Comparison of ENCODE assay signal across 26 mouse cellular contexts in the genomic region with DNA sequence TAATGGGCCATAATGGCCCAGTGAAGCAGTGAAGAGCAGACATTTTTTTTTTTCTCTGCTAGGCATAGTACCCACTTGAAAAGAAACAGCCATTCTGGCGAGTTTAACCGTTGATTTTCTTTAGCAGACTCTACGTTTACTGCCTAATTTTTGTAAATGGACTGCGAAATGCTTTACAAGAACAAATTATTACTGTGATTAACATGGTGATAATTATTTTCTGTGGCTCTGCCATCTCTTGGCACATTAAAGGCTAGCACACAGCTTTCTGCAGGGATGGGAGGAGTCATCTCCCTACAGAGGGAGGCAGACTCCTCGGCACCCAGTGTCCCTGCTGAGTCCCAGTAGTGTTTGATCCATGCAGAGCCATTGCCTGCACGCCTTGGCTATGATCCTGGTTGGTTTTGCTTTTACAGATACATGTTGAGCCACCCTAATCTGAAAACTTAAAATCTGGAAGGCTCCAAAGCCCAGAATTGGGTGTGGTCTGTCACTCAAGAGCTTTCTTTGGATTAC.
"Had no signal": no experiment of that assay in that cellular context is flagged by ENCODE, and none has a peak within 500 bp of the region (broad histone marks: within the 10 kb centered on the region; RNA-seq: fewer than 3 reads in every experiment).

No protein-coding gene starts in this region.

- ATAC-seq: hindbrain, postnatal 0 days; intestine, embryonic 16.5 days had no signal

- H3K9me3 ChIP-seq: heart, embryonic 13.5 days; heart, embryonic 15.5 days; hindbrain, embryonic 13.5 days; hindbrain, embryonic 15.5 days; kidney, embryonic 15.5 days; limb, embryonic 10.5 days; limb, embryonic 12.5 days; liver, embryonic 13.5 days; liver, embryonic 15.5 days had no signal

- H3K9ac ChIP-seq: heart, embryonic 13.5 days; heart, embryonic 15.5 days; hindbrain, embryonic 13.5 days; hindbrain, embryonic 15.5 days; kidney, embryonic 15.5 days; limb, embryonic 12.5 days; liver, embryonic 13.5 days; liver, embryonic 15.5 days had no signal

- H3K4me2 ChIP-seq: heart, embryonic 11.5 days; heart, embryonic 13.5 days; heart, embryonic 15.5 days; hindbrain, embryonic 13.5 days; hindbrain, embryonic 15.5 days; kidney, embryonic 15.5 days; limb, embryonic 12.5 days; liver, embryonic 11.5 days; liver, embryonic 13.5 days; liver, embryonic 15.5 days had no signal

- H3K4me3 ChIP-seq: gastrocnemius, adult 2 months; heart, adult 2 months; heart, embryonic 13.5 days; heart, embryonic 15.5 days; hindbrain, embryonic 13.5 days; hindbrain, embryonic 15.5 days; kidney, embryonic 15.5 days; left cerebral cortex, adult 2 months; limb, embryonic 10.5 days; limb, embryonic 12.5 days; liver, embryonic 13.5 days; liver, embryonic 15.5 days had no signal

- H3K27ac ChIP-seq: gastrocnemius, adult 2 months; heart, adult 2 months; heart, embryonic 13.5 days; heart, embryonic 15.5 days; hindbrain, embryonic 13.5 days; hindbrain, embryonic 15.5 days; hindbrain, postnatal 0 days; kidney, embryonic 15.5 days; kidney, postnatal 0 days; left cerebral cortex, adult 2 months; limb, embryonic 10.5 days; limb, embryonic 12.5 days; liver, embryonic 13.5 days; liver, embryonic 15.5 days had no signal

- DNase-seq: gastrocnemius, adult 2 months; gastrocnemius, postnatal 10 days; gastrocnemius, postnatal 25 days; heart, adult 11 months; heart, adult 2 months; heart, postnatal 14 days; heart, postnatal 36 days; kidney, adult 11 months; kidney, postnatal 14 days; layer of hippocampus, adult 9-11 months; liver; liver, embryonic 13.5 days had no signal

- H3K4me1 ChIP-seq: liver, embryonic 13.5 days; liver, embryonic 15.5 days had no signal

- H3K27me3 ChIP-seq: heart, embryonic 13.5 days; heart, embryonic 15.5 days; hindbrain, embryonic 13.5 days; hindbrain, embryonic 15.5 days; kidney, embryonic 15.5 days; liver, embryonic 13.5 days; liver, embryonic 15.5 days had no signal

- H3K36me3 ChIP-seq: heart, embryonic 13.5 days; heart, embryonic 15.5 days; hindbrain, embryonic 13.5 days; hindbrain, embryonic 15.5 days; kidney, embryonic 15.5 days; limb, embryonic 10.5 days; limb, embryonic 12.5 days; liver, embryonic 13.5 days; liver, embryonic 15.5 days had no signal
